Mouse (Mus musculus) embryonic stem cell, embryonic (primary cell): ENCODE data around the gene Rhot1.

ENCODE experiments used
- CTCF ChIA-PET, 4 experiments: fragments of 300-600 bp in 2 of 4; fragments of 350-600 bp in 2 of 4; sonication (Branson Sonifier 250); formaldehyde crosslinking; loops; one replicate each; lab custom pipeline; 2022; ENCODE audit warnings: inconsistent platforms in 2 of 4; lab: Charles Lee
- POLR2A ChIA-PET, 4 experiments: fragments of 300-600 bp in 2 of 4; fragments of 350-600 bp in 2 of 4; sonication (Branson Sonifier 250); formaldehyde crosslinking; loops; one replicate each; lab custom pipeline; 2022; ENCODE audit warnings: antibody characterized with exemption in 4 of 4, inconsistent platforms in 1 of 4; lab: Charles Lee

Rhot1 gene

DNA sequence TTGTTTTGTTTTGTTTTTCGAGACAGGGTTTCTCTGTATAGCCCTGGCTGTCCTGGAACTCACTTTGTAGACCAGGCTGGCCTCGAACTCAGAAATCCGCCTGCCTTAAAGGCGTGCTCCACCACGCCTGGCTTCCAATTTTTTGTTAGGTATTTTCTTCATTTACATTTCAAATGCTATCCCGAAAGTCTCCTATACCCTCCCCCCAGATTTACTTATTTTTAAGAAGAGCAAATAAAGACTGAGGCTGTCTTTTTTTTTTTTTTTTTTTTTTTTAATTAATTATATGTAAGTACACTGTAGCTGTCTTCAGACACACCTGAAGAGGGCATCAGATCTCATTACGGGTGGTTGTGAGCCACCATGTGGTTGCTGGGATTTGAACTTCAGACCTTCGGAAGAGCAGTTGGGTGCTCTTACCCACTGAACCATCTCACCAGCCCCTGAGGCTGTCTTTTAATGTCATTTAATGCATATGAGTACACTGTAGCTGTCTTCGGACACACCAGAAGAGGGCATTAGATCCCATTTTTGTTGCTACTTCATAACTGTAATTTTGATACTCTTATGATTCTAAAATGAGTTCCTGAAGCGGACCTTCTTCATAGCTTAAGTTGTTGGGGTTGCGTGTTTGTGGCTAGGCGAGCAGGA is 25.6 kb upstream of the Rhot1 start:
- POLR2A ChIA-PET = interaction anchor here (0.6 to 3.4 kb wide), 65 partner anchors 8 to 1383 kb away, joined by 3 to 53 read pairs (median 5); partner anchors contain the start of genes Rhot1 (in 3 of the 4), Adap2 (in 2 of the 4), Crlf3 (in 2 of the 4) and Tefm (in 2 of the 4)
- CTCF ChIA-PET = interaction anchor here (0.6 to 4.9 kb wide), 28 partner anchors 9 to 1547 kb away, joined by 3 to 52 read pairs (median 4); partner anchors contain the start of genes Rhot1 (in 3 of the 4), Adap2 (in 1 of the 4), Crlf3 (in 1 of the 4) and Psmd11 (in 1 of the 4)

DNA sequence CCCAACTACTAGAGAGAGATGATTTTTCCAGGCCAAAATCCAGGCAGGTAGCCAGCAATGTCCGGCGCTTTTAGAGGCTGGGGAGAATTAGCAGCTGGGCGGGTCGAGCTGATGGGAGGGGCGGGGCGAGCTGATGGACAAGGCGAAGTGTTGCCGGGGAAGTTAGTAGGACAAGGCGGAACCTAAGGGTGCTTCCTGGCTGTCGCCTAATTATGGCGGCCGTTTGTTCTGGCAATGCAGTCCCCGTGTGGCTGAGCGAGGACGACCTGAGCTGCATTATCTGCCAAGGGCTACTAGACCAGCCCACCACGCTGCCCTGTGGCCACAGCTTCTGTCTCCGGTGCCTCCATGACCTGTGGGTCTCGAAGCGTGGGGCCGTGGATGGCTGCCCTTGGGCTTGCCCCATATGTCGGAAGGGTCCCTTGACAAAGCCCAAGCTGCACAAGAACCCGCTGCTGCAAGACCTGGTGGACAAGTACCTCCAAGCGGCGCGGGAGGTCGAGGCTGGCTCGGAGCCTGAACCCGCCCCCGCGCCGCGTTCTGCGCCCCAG is 25.0 kb upstream of the Rhot1 start, which contains the start of gene Rnf135:
Gene Rnf135, plus strand, starts transcription at position 147 of the 551 bp plus-strand sequence.
- ChIA-PET POLR2A (interaction anchor here (0.6 to 3.4 kb wide), 66 partner anchors 9 to 1384 kb away, joined by 3 to 53 read pairs (median 4); partner anchors contain the start of genes Rhot1 (in 4 of the 4), Adap2 (in 2 of the 4), Crlf3 (in 2 of the 4) and Tefm (in 2 of the 4)), CTCF (interaction anchor here (0.6 to 4.9 kb wide), 28 partner anchors 10 to 1547 kb away, joined by 3 to 52 read pairs (median 4); partner anchors contain the start of genes Rhot1 (in 3 of the 4), Adap2 (in 1 of the 4), Crlf3 (in 1 of the 4) and Psmd11 (in 1 of the 4))

DNA sequence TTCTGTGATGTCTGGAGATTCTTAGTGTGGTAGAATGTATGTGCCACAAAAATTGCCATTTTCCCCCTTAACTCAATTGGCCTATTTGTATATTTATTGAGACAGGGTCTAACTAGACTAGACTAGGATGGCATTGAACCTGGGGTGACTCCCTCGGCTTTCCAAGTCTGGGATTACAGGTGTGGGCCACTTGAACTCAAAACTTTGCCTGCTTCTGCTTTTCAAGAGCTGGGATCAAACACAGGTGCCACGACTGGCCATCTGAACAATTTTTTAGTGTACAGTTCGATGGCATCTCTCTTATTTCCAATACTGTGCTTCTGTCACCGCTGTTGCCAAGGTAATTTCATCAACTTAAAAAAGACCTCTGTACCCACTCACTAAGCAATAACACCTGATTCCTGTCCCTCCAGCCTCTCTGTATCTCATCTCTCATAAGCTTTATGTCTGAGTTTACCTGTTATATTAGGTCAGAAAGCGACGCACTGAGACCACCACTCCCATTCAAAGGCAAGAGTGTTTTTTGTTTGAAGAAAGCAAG is 24.2 kb upstream of the Rhot1 start:
- ChIA-PET CTCF (interaction anchor here in 3 of 4 experiments (0.6 to 4.9 kb wide), 8 partner anchors 9 to 147 kb away, joined by 3 to 52 read pairs (median 6); partner anchors contain the start of gene Rhot1 (in 2 of the 3)), POLR2A (interaction anchor here (0.5 to 3.4 kb wide), 41 partner anchors 9 to 432 kb away, joined by 3 to 53 read pairs (median 5); partner anchors contain the start of genes Adap2 (in 2 of the 4), Crlf3 (in 2 of the 4), Rhot1 (in 2 of the 4) and Tefm (in 2 of the 4))

DNA sequence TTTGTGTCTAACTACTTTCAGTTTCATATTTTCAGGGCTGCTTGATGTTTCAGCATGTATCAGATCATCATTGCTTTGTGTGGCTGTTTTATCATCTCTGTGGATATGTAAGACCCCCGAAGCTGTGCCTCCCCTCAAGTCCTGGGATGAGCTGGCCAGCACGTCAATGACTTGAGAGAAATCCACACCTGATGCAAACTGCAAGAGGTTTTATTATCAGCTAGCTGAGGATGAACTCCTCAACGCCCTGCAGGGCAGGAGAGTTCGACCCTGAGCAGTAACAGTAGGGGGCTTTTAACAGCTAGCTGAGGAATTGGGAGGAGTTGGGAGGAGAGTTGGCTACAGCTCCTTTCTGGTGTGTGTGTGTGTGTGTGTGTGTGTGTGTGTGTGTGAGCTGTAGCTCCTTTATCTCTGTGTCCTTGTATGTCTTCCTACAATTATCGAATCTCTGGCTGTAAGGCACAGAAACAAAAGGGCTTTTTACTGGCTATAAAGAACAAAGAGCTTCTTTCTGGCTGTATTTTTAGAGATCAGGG is 23.3 kb upstream of the Rhot1 start:
- ChIA-PET POLR2A (interaction anchor here in 3 of 4 experiments (0.6 to 3.4 kb wide), 24 partner anchors 9 to 251 kb away, joined by 3 to 53 read pairs (median 3); partner anchors contain the start of genes Tefm (in 2 of the 3), Adap2 (in 1 of the 3) and Crlf3 (in 1 of the 3)), CTCF (interaction anchor here (0.6 to 4.9 kb wide), 10 partner anchors 9 to 48 kb away, joined by 3 to 52 read pairs (median 5); partner anchors contain the start of gene Rhot1 (in 2 of the 4))

DNA sequence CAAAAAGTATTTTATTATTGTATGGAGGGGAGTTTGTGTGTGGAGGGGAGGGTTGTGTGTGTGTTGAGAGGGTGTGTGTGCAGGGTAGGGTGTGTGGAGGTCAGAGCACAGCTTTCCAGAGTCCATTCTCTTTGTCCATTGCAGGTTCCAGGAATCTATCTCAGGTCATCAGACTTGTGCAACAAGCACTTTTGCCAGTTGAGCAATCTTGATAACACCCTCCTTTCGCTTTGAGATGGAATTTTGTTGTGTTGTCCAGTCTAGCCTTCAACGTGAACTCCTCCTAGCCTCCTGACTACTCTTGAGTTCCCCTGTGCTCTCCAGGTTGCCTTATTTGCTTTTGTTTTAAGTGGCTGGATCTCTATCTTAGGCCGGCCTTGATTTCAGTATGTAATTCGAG is 18.5 kb upstream of the Rhot1 start:
- POLR2A ChIA-PET = interaction anchor here in 1 of 4 experiments (1.0 to 2.1 kb wide), 5 partner anchors 9 to 51 kb away, joined by 3 to 9 read pairs (median 5); no protein-coding TSS in a partner anchor
- CTCF ChIA-PET = interaction anchor here in 2 of 4 experiments (0.9 to 2.7 kb wide), 4 partner anchors 9 to 103 kb away, joined by 3 to 8 read pairs (median 5); partner anchors contain the start of gene Rhot1 (in 2 of the 2)

DNA sequence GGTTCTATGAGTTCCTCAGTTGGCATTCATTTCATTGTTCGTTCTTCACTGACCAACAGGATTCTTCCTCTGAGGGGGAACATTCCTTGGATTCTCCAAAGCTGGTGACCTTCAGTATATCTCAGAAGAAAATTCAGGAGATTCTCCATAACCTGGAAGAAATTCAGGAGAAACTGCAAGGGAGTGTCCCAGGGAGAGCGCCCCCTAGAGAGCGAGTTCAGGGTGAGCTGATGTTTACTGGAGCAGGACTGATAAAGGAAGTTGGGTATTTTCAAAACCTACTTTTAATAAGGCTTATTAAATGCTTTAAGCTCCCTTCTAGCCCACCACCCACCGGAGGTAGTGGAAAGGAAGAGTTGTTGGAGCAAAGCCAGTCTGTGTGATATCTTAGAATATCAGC is 15.0 kb upstream of the Rhot1 start:
- POLR2A ChIA-PET = interaction anchor here in 3 of 4 experiments (0.6 to 7.8 kb wide), 20 partner anchors 9 to 234 kb away, joined by 3 to 53 read pairs (median 4); partner anchors contain the start of genes Rnf135 (in 3 of the 3), Adap2 (in 1 of the 3), Tefm (in 1 of the 3) and Zfp207 (in 1 of the 3)
- CTCF ChIA-PET = interaction anchor here (0.5 to 4.5 kb wide), 32 partner anchors 8 to 1738 kb away, joined by 3 to 52 read pairs (median 4); partner anchors contain the start of genes Rhot1 (in 3 of the 4), Rnf135 (in 3 of the 4), Crlf3 (in 2 of the 4) and Adap2 (in 1 of the 4)

DNA sequence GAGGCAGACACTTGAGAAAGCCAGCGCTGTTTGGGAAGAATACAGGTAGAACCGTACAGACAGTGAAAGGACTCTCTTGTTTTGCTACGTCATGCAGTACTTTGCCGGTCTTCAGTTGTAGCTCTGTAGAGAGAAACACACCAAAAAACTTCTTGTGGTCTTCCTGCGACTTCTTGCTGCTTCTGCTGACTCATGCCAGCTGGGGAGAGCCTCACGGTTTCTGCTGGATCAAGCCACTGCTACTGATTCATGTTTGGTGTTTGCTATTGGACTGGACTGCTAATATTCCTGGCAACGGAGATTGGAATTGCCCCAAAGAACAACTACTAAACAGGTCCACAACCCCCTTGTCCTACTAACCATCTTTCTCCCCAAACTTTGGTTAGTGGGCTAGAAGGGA is 12.5 kb upstream of the Rhot1 start:
- ChIA-PET CTCF (interaction anchor here in 2 of 4 experiments (0.6 to 4.5 kb wide), 6 partner anchors 12 to 116 kb away, joined by 3 to 52 read pairs (median 4); partner anchors contain the start of genes Crlf3 (in 1 of the 2), Rhot1 (in 1 of the 2) and Rnf135 (in 1 of the 2)), POLR2A (interaction anchor here in 3 of 4 experiments (0.6 to 7.8 kb wide), 8 partner anchors 11 to 55 kb away, joined by 3 to 53 read pairs (median 4); partner anchors contain the start of genes Rnf135 (in 2 of the 3) and Rhot1 (in 1 of the 3))

DNA sequence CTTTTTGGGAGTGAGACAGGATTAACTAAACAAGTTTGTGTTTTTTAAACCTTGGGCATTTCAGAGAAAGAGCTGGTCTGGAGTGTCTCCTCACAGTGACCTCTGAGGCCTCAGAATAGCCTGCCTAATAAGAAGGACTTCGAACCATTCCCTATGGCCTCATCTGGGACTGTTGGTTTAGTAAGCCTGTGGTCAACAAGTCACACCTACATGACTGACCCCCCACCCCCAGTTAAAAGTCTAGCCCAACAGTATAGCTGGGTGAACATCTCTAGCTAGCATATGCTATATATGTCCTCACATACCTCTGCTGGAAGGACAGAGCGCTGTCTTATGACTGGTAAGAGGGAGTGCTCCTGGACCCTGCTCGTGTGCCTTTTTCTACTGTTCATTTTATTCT is 9.5 kb upstream of the Rhot1 start:
- ChIA-PET POLR2A (interaction anchor here (0.5 to 7.8 kb wide), 22 partner anchors 9 to 157 kb away, joined by 3 to 53 read pairs (median 3); partner anchors contain the start of genes Rnf135 (in 3 of the 4), Rhot1 (in 2 of the 4), Adap2 (in 1 of the 4) and Tefm (in 1 of the 4)), CTCF (interaction anchor here (0.6 to 2.3 kb wide), 37 partner anchors 9 to 1290 kb away, joined by 3 to 23 read pairs (median 4); partner anchors contain the start of genes Rhot1 (in 3 of the 4), Adap2 (in 1 of the 4) and Rnf135 (in 1 of the 4))

DNA sequence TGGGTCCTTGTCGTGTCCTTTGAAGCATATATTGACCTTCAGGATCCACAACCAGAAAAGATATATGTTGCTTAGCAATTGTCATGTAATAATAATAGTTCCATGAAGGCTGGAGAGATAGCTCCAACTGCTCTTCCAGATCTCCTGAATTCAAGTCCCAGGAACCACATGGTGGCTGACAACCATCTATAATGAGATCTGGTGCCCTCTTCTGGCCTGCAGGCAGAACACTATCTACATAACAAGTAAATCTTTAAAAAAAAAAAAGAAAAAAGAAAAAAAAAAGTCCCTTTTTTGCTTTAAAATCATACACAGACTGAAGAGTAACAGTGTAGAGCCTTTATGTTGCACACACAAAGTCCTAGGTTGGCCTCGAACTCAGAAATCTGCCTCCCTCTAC is 9.0 kb upstream of the Rhot1 start:
- CTCF ChIA-PET = interaction anchor here (0.6 to 2.3 kb wide), 38 partner anchors 8 to 1291 kb away, joined by 3 to 23 read pairs (median 4); partner anchors contain the start of genes Rhot1 (in 4 of the 4), Adap2 (in 1 of the 4) and Rnf135 (in 1 of the 4)
- POLR2A ChIA-PET = interaction anchor here (0.5 to 7.8 kb wide), 23 partner anchors 9 to 157 kb away, joined by 3 to 53 read pairs (median 3); partner anchors contain the start of genes Rhot1 (in 3 of the 4), Rnf135 (in 3 of the 4), Adap2 (in 1 of the 4) and Tefm (in 1 of the 4)

DNA sequence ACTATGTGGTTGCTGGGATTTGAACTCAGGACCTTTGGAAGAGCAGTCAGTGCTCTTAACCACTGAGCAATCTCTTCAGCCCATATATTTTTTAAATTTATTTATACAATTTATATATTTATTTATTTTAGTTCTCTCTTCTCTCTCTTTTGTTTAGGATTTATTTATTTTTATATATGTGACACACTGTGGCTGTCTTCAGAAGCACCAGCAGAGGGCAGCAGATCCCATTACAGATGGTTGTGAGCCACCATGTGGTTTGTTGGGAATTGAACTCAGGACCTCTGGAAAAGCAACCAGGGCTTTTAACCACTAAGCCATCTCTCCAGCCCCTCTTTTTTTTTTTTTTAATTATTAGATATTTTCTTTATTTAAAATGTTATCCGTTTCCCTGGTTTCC is 8.5 kb upstream of the Rhot1 start:
- ChIA-PET POLR2A (interaction anchor here in 3 of 4 experiments (0.9 to 7.8 kb wide), 12 partner anchors 8 to 158 kb away, joined by 3 to 53 read pairs (median 5); partner anchors contain the start of genes Rhot1 (in 3 of the 3) and Rnf135 (in 2 of the 3)), CTCF (interaction anchor here in 3 of 4 experiments (0.6 to 2.3 kb wide), 15 partner anchors 8 to 618 kb away, joined by 3 to 23 read pairs (median 4); partner anchors contain the start of genes Rhot1 (in 3 of the 3) and Rnf135 (in 1 of the 3))

DNA sequence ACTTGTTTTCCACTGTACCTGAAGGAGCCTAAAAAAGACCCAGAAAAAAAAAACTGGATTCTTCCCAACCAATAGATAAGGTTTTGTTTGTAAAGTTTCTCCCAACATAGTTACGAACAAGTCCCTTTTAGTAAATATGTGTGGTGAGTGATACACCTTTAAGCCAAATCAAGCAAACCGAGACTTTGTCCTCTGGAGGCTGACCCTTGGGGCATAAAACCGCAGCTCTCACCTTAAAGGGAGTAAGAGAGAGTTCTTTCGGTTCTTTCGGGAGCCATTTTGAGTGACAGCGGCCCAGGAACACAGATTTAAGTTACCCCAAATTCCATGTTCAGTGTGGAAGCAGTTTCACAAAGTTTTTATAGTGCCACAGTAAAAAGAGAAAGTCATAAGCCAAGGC is 6.5 kb upstream of the Rhot1 start:
- CTCF ChIA-PET = interaction anchor here in 1 of 4 experiments (1.6 kb wide), 1 partner anchor 8 kb away, joined by 6 read pairs; no protein-coding TSS in a partner anchor
- POLR2A ChIA-PET = interaction anchor here in 2 of 4 experiments (0.7 to 0.8 kb wide), 2 partner anchors 121 to 1200 kb away, joined by 3 read pairs; partner anchors contain the start of gene Crlf3 (in 1 of the 2)

DNA sequence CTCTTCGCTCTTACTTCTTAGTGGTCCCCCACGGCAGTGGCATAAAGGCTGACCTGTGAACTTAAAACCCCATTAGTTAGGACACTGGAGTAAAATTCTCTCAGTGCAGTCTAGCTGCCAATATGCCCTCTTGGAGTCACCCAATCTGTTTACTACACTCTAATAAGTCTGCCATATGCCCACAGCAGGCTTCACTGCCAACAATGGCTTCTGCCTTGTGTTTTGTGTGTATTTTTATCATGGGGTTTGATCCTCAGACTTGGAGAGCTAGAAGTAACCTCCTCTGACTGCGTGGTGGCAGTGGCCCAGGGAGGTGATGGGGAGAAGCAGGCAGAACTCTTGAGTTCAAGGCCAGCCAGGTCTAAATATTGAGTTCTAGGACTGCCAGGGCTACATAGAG is 4.8 kb upstream of the Rhot1 start:
- CTCF ChIA-PET = interaction anchor here (0.7 to 2.1 kb wide), 4 partner anchors 10 to 161 kb away, joined by 6 to 8 read pairs (median 8); no protein-coding TSS in a partner anchor
- POLR2A ChIA-PET = interaction anchor here in 3 of 4 experiments (0.6 to 1.5 kb wide), 13 partner anchors 12 to 1409 kb away, joined by 3 to 7 read pairs (median 3); partner anchors contain the start of genes Adap2 (in 1 of the 3), Crlf3 (in 1 of the 3) and Rnf135 (in 1 of the 3)

DNA sequence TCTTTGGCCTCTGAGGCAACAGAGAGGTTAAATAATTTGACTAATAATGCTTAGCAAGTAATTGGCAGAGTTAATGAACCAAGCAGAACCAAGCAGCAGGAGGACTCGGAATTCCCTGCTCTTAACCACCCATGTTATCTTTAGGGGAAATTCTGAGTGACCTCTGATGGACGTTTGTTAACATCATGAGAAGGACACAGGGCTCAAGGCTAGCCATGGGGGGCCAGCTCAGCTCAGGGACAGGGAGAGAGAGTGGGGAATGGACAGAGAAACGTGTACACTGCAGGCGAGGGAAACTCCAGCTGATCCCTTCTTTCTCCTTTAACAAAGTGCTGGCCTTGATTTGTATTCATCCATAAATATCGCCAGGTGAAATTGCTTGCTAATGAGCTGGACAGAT is 3.9 kb upstream of the Rhot1 start:
- CTCF ChIA-PET = interaction anchor here in 1 of 4 experiments (0.6 kb wide), 1 partner anchor 241 kb away, joined by 3 read pairs; no protein-coding TSS in a partner anchor
- POLR2A ChIA-PET = interaction anchor here in 3 of 4 experiments (0.6 to 1.3 kb wide), 4 partner anchors 14 to 178 kb away, joined by 3 to 4 read pairs (median 4); partner anchors contain the start of genes Rnf135 (in 1 of the 3) and Zfp207 (in 1 of the 3)

DNA sequence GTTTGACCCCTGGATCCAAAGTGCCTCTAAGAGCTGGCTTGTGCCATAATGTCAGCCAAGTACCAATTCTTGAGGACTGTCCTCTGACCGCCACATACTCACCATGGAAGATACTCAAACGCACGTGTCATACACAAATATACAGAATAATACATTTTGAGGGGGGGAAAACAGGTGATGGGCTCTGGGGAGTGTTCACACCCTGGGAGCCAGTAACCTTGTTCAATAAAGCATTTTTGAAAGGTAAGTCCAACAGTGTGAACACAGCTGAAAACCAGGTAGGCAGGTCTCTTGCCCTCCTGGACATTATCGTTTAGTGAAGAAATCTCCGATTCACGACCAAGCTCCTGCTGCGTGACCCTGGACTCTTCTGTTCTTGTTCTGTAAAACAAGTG is 357 bp upstream of the Rhot1 start:
- CTCF ChIA-PET = interaction anchor here (0.5 to 2.3 kb wide), 34 partner anchors 8 to 462 kb away, joined by 3 to 23 read pairs (median 4); partner anchors contain the start of genes Rnf135 (in 3 of the 4) and Adap2 (in 1 of the 4)
- POLR2A ChIA-PET = interaction anchor here (0.5 to 3.5 kb wide), 42 partner anchors 8 to 1223 kb away, joined by 3 to 18 read pairs (median 4); partner anchors contain the start of genes Crlf3 (in 3 of the 4), Rnf135 (in 3 of the 4), Adap2 (in 1 of the 4) and Tefm (in 1 of the 4)

DNA sequence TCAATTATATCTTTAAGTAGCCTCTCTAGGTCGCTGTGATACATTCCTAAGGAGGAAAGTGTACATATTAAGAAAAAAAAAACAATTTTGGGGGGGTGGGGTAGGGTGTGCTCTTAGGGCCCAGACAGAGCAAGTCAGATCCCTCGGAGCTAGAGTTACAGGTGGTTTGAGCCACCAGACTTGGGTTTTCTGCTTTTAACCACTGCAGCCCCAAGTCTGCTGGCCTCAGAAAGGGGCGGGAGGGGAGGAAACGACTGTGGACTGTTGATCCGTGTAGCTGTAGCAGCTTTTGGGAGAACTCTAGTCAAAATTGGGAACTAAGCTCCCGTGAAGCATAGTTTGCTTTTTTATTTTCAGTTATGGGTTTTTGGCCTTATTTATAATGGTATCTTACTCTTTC is 1.5 kb downstream of the Rhot1 start:
- ChIA-PET POLR2A (interaction anchor here (0.5 to 2.3 kb wide), 10 partner anchors 9 to 129 kb away, joined by 3 to 8 read pairs (median 4); partner anchors contain the start of gene Crlf3 (in 1 of the 4)), CTCF (interaction anchor here in 1 of 4 experiments (1.2 kb wide), 1 partner anchor 77 kb away, joined by 3 read pairs; no protein-coding TSS in a partner anchor)
